Mouse (Mus musculus) E14TG2a.4 (cell line): ENCODE measurements around the gene Capg.

ENCODE experiments used
- CTCF ChIP-seq: conservative IDR thresholded peaks from 2 replicates; pipeline ENCODE4 v1.5.1; 2014; ENCODE audit warnings: low read length
- NANOG ChIP-seq: IDR thresholded peaks from 2 replicates; pipeline ENCODE4 v1.6.1; 2014; ENCODE audit warnings: borderline replicate concordance, low read length, mixed read lengths

GRCm38 (mm10) chr6:72506104-72506503 is 38.1 kb upstream of the Capg start:
- TF ChIP-seq CTCF (no peak), NANOG (no peak)
